Mouse (Mus musculus): ENCODE results near the gene Sdcbp2. TPM values are rescaled to one million over a fixed set of nuclear protein-coding genes. Genes with fewer than 3 reads are reported as not detected.

Sdcbp2 gene
- polyA plus RNA-seq (2014; fragmentation: Nextera tagmentation; extraction: Ambion mirVana) = 0.59 and 1.0 TPM in 2 replicates

DNA sequence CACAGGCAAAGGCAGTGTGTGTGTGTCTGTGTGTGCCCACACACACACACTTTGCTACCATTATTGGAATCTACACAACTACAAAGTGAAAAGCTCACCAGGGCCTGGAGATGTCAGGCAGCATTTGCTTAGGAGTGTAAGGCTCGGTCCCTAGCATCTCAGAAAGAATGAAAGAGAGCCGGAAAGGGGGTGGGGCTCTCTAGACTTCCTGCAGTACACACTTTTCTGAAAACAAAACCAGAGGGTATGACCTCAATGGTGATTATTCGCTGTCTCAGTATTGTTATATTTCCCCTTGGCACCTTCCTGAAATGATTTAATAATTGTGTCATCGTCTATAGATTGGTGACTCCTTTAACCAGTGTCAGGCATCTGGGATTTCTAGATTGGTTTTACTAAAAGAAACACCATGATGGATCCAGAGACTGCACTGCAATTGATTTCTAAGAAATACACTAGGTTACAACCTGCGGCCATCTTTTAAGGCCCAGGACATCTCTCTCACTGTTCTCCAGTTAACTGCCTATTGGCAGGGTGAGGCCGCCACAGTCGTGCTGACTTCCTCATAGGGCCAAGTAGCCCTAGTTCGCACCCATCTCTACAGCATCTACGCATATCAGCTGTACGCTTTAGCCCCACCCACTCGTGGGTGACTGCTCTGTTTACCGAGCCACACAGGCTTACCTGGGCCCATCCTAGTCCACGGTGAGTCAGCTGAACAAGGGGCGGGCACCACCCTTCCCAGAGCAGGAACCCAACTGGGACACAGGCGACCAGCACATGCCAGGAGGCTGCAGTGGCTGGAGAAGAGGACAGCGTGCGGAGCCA lies at the start of gene Sdcbp2:
Gene Sdcbp2, plus strand, starts transcription at position 750 of the 828 bp plus-strand sequence.
- Histone ChIP-seq H3K27ac (replicated peaks; ENCODE audit: low read depth, low read length) (no peak within 1 kb of the TSS), H3K27me3 (ENCODE audit: control insufficient read depth, insufficient read depth, low read length) (no peaks in the 10 kb centered on the region), H3K9me3 (replicated peaks; ENCODE audit: control insufficient read depth, low read length) (no peaks in the 10 kb centered on the region), H3K4me3 (ENCODE audit: low read depth, low read length) (no peak within 1 kb of the TSS), H3K9ac (replicated peaks; ENCODE audit: low read length) (no peak within 1 kb of the TSS), H3K36me3 (replicated peaks; ENCODE audit: control insufficient read depth, insufficient read depth, low read depth, low read length) (no peaks in the 10 kb centered on the region), H3K4me1 (ENCODE audit: control insufficient read depth, insufficient read depth, low read length) (no peaks in the 10 kb centered on the region; the same call in 1 of the 2 replicates), H3K4me2 (ENCODE audit: low read depth, low read length) (no peak within 1 kb of the TSS)
- WGBS = 72% methylated on average over 17 of the region's 17 CpGs
- ATAC-seq (replicated peaks; ENCODE audit: insufficient number of reproducible peaks, low FRiP score, low TSS enrichment, low read depth) (no peak), DNase-seq (ENCODE audit: low spot score) (no peak)

DNA sequence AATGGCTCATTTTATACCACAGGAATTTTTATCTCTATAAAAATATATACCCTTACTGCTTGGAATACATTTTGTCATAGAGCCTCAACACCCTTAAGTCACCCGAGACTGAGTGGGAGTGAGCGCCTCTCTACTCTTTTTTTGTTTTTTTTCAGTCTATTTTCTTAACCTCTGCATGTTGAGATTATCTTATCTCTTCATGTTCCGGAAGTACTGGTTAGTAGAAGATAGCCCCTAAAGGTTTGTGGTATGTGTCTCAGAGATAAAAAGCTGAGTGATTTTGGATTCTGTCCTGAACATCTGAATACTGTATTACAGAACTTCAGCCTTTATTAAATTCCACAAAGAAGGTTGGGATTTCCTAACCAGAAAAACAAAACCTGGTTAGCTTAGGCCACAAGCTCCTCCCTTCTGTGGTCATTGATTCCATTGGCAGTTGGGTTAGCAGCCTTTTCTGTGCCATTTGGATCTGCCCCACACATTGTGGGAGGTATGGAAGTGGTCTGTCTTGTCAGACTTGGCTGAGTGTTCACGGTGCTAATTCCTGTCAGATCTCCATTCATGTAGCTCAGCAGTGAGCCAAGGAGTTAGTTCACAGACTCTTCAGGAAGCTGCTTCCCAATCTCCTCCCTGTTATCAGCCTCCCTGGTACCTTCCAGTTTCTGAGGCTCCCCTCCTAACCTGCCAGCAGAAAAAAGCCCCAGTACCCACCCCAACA lies 47.9 kb upstream of the Sdcbp2 start:
- H3K4me1 ChIP-seq (ENCODE audit: control insufficient read depth, insufficient read depth, low read length) = no peaks in the 10 kb centered on the region
- no peak overlapping the region for H3K9ac ChIP-seq (replicated peaks; ENCODE audit: low read length)
- H3K36me3 ChIP-seq (replicated peaks; ENCODE audit: control insufficient read depth, insufficient read depth, low read depth, low read length) = no peaks in the 10 kb centered on the region
- 64% methylated on average over 4 of the region's 4 CpGs for WGBS
- no peaks in the 10 kb centered on the region for H3K9me3 ChIP-seq (replicated peaks; ENCODE audit: control insufficient read depth, low read length)
- DNase-seq (ENCODE audit: low spot score) (no peak), ATAC-seq (replicated peaks; ENCODE audit: insufficient number of reproducible peaks, low FRiP score, low TSS enrichment, low read depth) (no peak)
- no peak overlapping the region for H3K27ac ChIP-seq (replicated peaks; ENCODE audit: low read depth, low read length)
- no peaks in the 10 kb centered on the region for H3K27me3 ChIP-seq (ENCODE audit: control insufficient read depth, insufficient read depth, low read length)
- no peak overlapping the region for H3K4me2 ChIP-seq (ENCODE audit: low read depth, low read length)
- H3K4me3 ChIP-seq (ENCODE audit: low read depth, low read length) = no peak overlapping the region

DNA sequence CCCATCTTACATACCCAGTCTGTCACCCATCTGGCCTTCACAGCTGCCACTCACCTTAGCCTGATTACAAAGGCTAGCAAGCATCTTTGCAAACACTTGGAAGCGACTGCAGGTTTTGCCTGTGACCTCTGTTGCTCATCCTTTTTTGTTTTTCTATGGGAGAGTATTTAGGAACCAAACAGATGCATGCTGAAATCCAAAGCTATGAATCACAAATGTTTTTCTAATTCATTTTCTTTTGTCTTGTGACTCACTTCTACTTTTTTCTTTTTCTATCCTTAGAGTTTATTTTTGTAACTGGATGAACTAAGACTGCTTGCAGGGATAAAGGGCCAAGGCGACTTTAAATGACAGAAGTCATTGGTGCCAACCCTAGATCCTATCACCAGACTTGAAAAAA lies 46.9 kb upstream of the Sdcbp2 start:
- Histone ChIP-seq H3K4me1 (ENCODE audit: control insufficient read depth, insufficient read depth, low read length) (no peaks in the 10 kb centered on the region), H3K4me3 (ENCODE audit: low read depth, low read length) (no peak overlapping the region), H3K27me3 (ENCODE audit: control insufficient read depth, insufficient read depth, low read length) (no peaks in the 10 kb centered on the region), H3K27ac (replicated peaks; ENCODE audit: low read depth, low read length) (no peak overlapping the region), H3K4me2 (ENCODE audit: low read depth, low read length) (no peak overlapping the region), H3K9me3 (replicated peaks; ENCODE audit: control insufficient read depth, low read length) (no peaks in the 10 kb centered on the region), H3K36me3 (replicated peaks; ENCODE audit: control insufficient read depth, insufficient read depth, low read depth, low read length) (no peaks in the 10 kb centered on the region), H3K9ac (replicated peaks; ENCODE audit: low read length) (no peak overlapping the region)
- 58% methylated on average over 2 of the region's 2 CpGs for WGBS
- DNase-seq (ENCODE audit: low spot score) = no peak
- ATAC-seq (replicated peaks; ENCODE audit: insufficient number of reproducible peaks, low FRiP score, low TSS enrichment, low read depth) = no peak

DNA sequence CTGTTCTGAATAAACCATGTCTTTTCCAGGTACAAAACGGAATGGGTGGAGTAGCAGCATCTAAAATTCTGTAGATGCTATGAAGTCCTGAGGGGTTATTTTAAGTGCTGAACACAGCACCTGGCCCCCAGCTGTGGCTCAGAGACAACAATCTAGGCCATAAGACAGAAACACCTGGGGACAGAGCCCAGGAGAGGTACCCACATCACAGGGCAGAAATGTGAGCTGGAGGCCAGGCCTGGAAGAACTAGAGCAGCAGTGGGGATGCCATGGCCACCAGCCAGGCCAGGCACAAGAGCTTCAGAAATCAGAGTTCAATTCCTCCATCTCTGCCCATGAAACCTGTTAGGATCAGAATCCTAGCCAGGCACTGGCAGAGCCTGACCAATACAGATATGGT lies 44.4 kb upstream of the Sdcbp2 start:
- no peaks in the 10 kb centered on the region for H3K9me3 ChIP-seq (replicated peaks; ENCODE audit: control insufficient read depth, low read length)
- no peak overlapping the region for H3K9ac ChIP-seq (replicated peaks; ENCODE audit: low read length)
- no peaks in the 10 kb centered on the region for H3K36me3 ChIP-seq (replicated peaks; ENCODE audit: control insufficient read depth, insufficient read depth, low read depth, low read length)
- H3K4me1 ChIP-seq (ENCODE audit: control insufficient read depth, insufficient read depth, low read length) = no peaks in the 10 kb centered on the region
- no peak overlapping the region for H3K4me3 ChIP-seq (ENCODE audit: low read depth, low read length)
- no peak for DNase-seq (ENCODE audit: low spot score)
- no peak for ATAC-seq (replicated peaks; ENCODE audit: insufficient number of reproducible peaks, low FRiP score, low TSS enrichment, low read depth)
- H3K27me3 ChIP-seq (ENCODE audit: control insufficient read depth, insufficient read depth, low read length) = no peaks in the 10 kb centered on the region
- 94% methylated on average over 1 of the region's 1 CpGs for WGBS
- no peak overlapping the region for H3K4me2 ChIP-seq (ENCODE audit: low read depth, low read length)
- H3K27ac ChIP-seq (replicated peaks; ENCODE audit: low read depth, low read length) = no peak overlapping the region

- Histone ChIP-seq H3K27me3 (ENCODE audit: control insufficient read depth, insufficient read depth, low read length) (no peaks in the 10 kb centered on the region), H3K9me3 (replicated peaks; ENCODE audit: control insufficient read depth, low read length) (no peaks in the 10 kb centered on the region), H3K27ac (replicated peaks; ENCODE audit: low read depth, low read length) (no peak overlapping the region), H3K36me3 (replicated peaks; ENCODE audit: control insufficient read depth, insufficient read depth, low read depth, low read length) (no peaks in the 10 kb centered on the region), H3K9ac (replicated peaks; ENCODE audit: low read length) (no peak overlapping the region), H3K4me3 (ENCODE audit: low read depth, low read length) (no peak overlapping the region), H3K4me1 (ENCODE audit: control insufficient read depth, insufficient read depth, low read length) (no peaks in the 10 kb centered on the region), H3K4me2 (ENCODE audit: low read depth, low read length) (no peak overlapping the region)
- no peak for DNase-seq (ENCODE audit: low spot score)
- ATAC-seq (replicated peaks; ENCODE audit: insufficient number of reproducible peaks, low FRiP score, low TSS enrichment, low read depth) = no peak
Observed at GRCm38 (mm10) chr2:151529169-151529568, 43.3 kb upstream of the Sdcbp2 start.

DNA sequence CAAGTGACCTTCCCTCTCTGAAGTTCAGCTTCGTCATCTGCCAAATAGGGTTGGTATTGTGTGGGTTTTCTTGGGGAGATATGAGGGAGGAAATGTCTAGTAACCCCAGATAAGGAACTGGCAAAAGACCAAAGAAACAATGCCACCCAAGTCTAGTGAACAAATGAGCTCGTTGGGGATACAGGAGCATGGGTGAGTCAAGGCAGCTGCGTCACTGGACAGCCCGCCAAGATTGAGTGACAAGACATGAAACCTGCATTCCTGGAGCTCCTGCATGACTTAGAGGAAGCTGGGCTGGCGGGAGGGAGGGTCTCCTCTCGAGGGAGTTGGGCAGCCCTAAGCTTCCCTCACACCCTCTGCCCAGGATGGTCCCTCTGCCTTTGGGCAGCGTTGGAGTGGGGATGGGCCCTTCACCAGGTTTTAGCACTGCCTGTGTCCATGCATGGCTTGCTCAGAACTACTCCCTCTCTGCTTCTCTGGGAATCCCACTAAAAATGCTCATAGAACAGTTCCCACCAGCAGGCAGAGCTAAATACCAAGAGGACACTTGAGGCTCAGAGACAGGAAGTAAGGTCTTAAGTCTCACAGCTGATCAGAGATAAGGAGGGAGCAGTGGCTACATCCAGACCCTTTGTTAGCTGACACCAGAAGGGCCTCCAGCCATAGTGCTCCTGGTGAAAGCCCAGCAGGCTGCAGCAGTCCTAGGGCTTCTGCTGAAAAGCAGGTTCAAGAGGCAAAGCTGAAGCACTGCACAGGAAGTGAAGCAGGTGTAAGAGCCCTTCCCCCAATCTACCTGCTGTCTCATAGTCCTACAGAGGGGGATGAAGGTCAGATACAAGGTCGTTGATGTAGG lies 41.8 kb upstream of the Sdcbp2 start:
- WGBS = 53% methylated on average over 8 of the region's 8 CpGs

GRCm38 (mm10) chr2:151533632-151534031 lies 38.8 kb upstream of the Sdcbp2 start:
- Histone ChIP-seq H3K9me3 (replicated peaks; ENCODE audit: control insufficient read depth, low read length) (no peaks in the 10 kb centered on the region), H3K27me3 (ENCODE audit: control insufficient read depth, insufficient read depth, low read length) (no peaks in the 10 kb centered on the region), H3K9ac (replicated peaks; ENCODE audit: low read length) (no peak overlapping the region), H3K27ac (replicated peaks; ENCODE audit: low read depth, low read length) (no peak overlapping the region), H3K4me2 (ENCODE audit: low read depth, low read length) (no peak overlapping the region), H3K36me3 (replicated peaks; ENCODE audit: control insufficient read depth, insufficient read depth, low read depth, low read length) (no peaks in the 10 kb centered on the region), H3K4me1 (ENCODE audit: control insufficient read depth, insufficient read depth, low read length) (no peaks in the 10 kb centered on the region), H3K4me3 (ENCODE audit: low read depth, low read length) (no peak overlapping the region)
- DNase-seq (ENCODE audit: low spot score) (no peak), ATAC-seq (replicated peaks; ENCODE audit: insufficient number of reproducible peaks, low FRiP score, low TSS enrichment, low read depth) (no peak)
- WGBS = 97% methylated on average over 6 of the region's 6 CpGs

More for the DNA sequence above, 41.8 kb upstream of the Sdcbp2 start:
- Histone ChIP-seq H3K9ac (replicated peaks; ENCODE audit: low read length) (no peak overlapping the region), H3K27me3 (ENCODE audit: control insufficient read depth, insufficient read depth, low read length) (no peaks in the 10 kb centered on the region), H3K4me3 (ENCODE audit: low read depth, low read length) (no peak overlapping the region), H3K9me3 (replicated peaks; ENCODE audit: control insufficient read depth, low read length) (no peaks in the 10 kb centered on the region), H3K27ac (replicated peaks; ENCODE audit: low read depth, low read length) (no peak overlapping the region), H3K4me1 (ENCODE audit: control insufficient read depth, insufficient read depth, low read length) (no peaks in the 10 kb centered on the region), H3K36me3 (replicated peaks; ENCODE audit: control insufficient read depth, insufficient read depth, low read depth, low read length) (no peaks in the 10 kb centered on the region), H3K4me2 (ENCODE audit: low read depth, low read length) (no peak overlapping the region)
- DNase-seq (ENCODE audit: low spot score) (no peak), ATAC-seq (replicated peaks; ENCODE audit: insufficient number of reproducible peaks, low FRiP score, low TSS enrichment, low read depth) (no peak)
